Mouse (Mus musculus) liver, postnatal 0 days (tissue): Measurements from ENCODE around the gene Hoxd8. TPM values are rescaled to one million over a fixed set of nuclear protein-coding genes. Genes with fewer than 3 reads are reported as not detected.

Source experiments
- ATAC-seq: fragments of 200-750 bp; cut with Nextera tagmentation; 2 replicates; pipeline ENCODE4 v1.8.0; 2017; ENCODE audit warnings: mild to moderate bottlenecking, moderate library complexity
- DNase-seq: peaks from one replicate; pipeline ENCODE4 v3.0.0-alpha.2; 2016
- H3K27ac ChIP-seq: fragments of 300-500 bp; sonication (generic); 2 replicates; pipeline ENCODE4 v1.5.1; 2014; ENCODE audit warnings: antibody characterized with exemption, moderate library complexity, mild to moderate bottlenecking, low read depth
- H3K27me3 ChIP-seq: fragments of 300-500 bp; sonication (generic); 2 replicates; pipeline ENCODE4 v1.6.1; 2014; ENCODE audit warnings: low read length, control low read depth, mixed read lengths; ENCODE audit not compliant: insufficient read depth
- H3K36me3 ChIP-seq: fragments of 300-500 bp; sonication (generic); replicated peaks from 2 replicates; pipeline ENCODE4 v1.6.1; 2014; ENCODE audit warnings: mild to moderate bottlenecking, control low read depth, low read length, moderate library complexity, mixed read lengths; ENCODE audit not compliant: insufficient read depth
- H3K4me1 ChIP-seq: fragments of 300-500 bp; sonication (generic); 2 replicates; pipeline ENCODE4 v1.6.1; 2014; ENCODE audit warnings: antibody characterized with exemption, mild to moderate bottlenecking, control low read depth; ENCODE audit not compliant: insufficient read depth
- H3K4me2 ChIP-seq: fragments of 300-500 bp; sonication (generic); 2 replicates; pipeline ENCODE4 v1.6.1; 2014; ENCODE audit warnings: low read depth, mild to moderate bottlenecking, low read length, moderate library complexity, mixed read lengths
- H3K4me3 ChIP-seq: fragments of 300-500 bp; sonication (generic); 2 replicates; pipeline ENCODE4 v1.5.1; 2014; ENCODE audit warnings: low read depth, low read length
- H3K9ac ChIP-seq: fragments of 300-500 bp; sonication (generic); replicated peaks from 2 replicates; pipeline ENCODE4 v1.6.1; 2014; ENCODE audit warnings: mild to moderate bottlenecking, moderate library complexity
- H3K9me3 ChIP-seq: fragments of 300-500 bp; sonication (generic); 2 replicates; pipeline ENCODE4 v1.6.1; 2016; ENCODE audit warnings: mild to moderate bottlenecking, control low read depth, low read length, mixed read lengths
- CTCF ChIP-seq: sonication (generic); IDR thresholded peaks from 2 replicates; pipeline ENCODE4 v1.5.1; 2016; ENCODE audit warnings: antibody characterized with exemption, low read depth
- EP300 ChIP-seq: IDR thresholded peaks from 2 replicates; pipeline ENCODE4 v1.6.1; 2016; ENCODE audit warnings: antibody characterized with exemption, low read depth, mild to moderate bottlenecking
- WGBS: fragments of 180-500 bp; shearing (Covaris S2); extraction: QIAGEN DNeasy Blood & Tissue Kit; methylation state at CpG from one replicate; pipeline ENCODE4 v1.1.7; 2014; ENCODE audit not compliant: insufficient replicate concordance; 5-methylcytosine and 5-hydroxymethylcytosine counted together
- polyA plus RNA-seq: library from polyadenylated mRNA; unstranded; fragments of >200 nt; fragmentation: Nextera tagmentation; extraction: Ambion mirVana; gene quantifications from 2 replicates; pipeline ENCODE4 v1.2.1, GENCODE M21; 2015

Hoxd8 gene
- polyA plus RNA-seq, 1 experiment from 2014 or later, result not detected

DNA sequence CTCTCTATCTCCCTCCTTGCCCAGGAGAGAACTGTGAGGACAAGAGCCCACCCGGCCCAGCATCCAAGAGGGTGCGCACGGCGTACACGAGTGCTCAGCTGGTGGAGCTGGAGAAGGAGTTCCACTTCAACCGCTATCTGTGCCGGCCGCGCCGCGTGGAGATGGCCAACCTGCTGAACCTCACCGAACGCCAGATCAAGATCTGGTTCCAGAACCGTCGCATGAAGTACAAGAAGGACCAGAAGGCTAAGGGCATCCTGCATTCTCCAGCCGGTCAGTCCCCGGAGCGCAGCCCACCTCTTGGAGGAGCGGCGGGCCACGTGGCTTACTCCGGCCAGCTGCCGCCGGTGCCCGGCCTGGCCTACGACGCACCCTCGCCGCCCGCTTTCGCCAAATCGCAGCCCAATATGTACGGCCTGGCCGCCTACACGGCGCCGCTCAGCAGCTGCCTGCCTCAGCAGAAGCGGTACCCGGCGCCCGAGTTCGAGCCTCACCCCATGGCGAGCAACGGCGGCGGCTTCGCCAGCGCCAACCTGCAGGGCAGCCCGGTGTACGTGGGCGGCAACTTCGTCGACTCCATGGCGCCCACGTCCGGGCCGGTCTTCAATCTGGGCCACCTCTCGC is 42.0 kb downstream of the Hoxd8 start:
- Histone ChIP-seq H3K9ac (no peak overlapping the region), H3K27me3 (peaks cover 97% of the 10 kb centered on the region), H3K36me3 (no peaks in the 10 kb centered on the region), H3K4me2 (no peak overlapping the region), H3K27ac (no peak overlapping the region), H3K9me3 (no peaks in the 10 kb centered on the region), H3K4me1 (peaks cover 2% of the 10 kb centered on the region; the same call in 1 of the 2 replicates), H3K4me3 (no peak overlapping the region)
- no peak for DNase-seq
- WGBS, result 4% methylated on average over 58 of the region's 58 CpGs
- ATAC-seq, result no peak
- TF ChIP-seq EP300 (no peak), CTCF (no peak)

GRCm38 (mm10) chr2:74747006-74747405 is 42.6 kb downstream of the Hoxd8 start:
- Histone ChIP-seq H3K4me1 (peaks cover 2% of the 10 kb centered on the region; the same call in 1 of the 2 replicates), H3K27ac (no peak overlapping the region), H3K9ac (no peak overlapping the region), H3K27me3 (peaks cover 97% of the 10 kb centered on the region), H3K4me2 (no peak overlapping the region), H3K4me3 (no peak overlapping the region), H3K36me3 (no peaks in the 10 kb centered on the region), H3K9me3 (no peaks in the 10 kb centered on the region)
- no peak for TF ChIP-seq EP300
- TF ChIP-seq CTCF, result no peak
- ATAC-seq (no peak), DNase-seq (no peak)
- WGBS, result 7% methylated on average over 24 of the region's 24 CpGs

DNA sequence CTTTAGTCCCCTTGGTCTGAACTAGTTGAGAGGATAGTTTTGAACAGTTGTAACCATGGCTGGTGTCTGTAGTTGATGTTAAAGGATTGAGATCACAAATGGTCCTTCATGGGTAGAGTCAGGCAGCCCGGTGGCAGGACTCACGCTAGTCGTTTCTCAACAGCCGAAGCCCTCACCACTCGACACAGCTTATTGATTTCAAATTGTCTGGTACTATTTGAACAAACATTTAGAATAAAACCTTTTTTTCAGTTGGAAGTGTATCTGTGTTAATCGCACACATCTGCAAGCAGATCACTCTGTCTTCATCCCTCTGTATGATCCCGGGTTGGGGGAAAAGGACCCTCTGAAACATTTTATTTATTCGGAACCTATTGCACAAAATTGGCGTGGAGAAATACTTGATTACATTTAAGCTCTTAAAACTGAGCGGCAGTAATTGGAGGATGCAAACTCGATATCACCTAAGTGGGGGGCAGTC is 43.3 kb downstream of the Hoxd8 start:
- H3K4me3 ChIP-seq, result no peak overlapping the region
- no peak for DNase-seq
- no peak overlapping the region for H3K9ac ChIP-seq
- no peaks in the 10 kb centered on the region for H3K9me3 ChIP-seq
- H3K36me3 ChIP-seq, result no peaks in the 10 kb centered on the region
- peaks cover 98% of the 10 kb centered on the region for H3K27me3 ChIP-seq
- H3K27ac ChIP-seq, result no peak overlapping the region
- no peak for ATAC-seq
- TF ChIP-seq EP300 (no peak), CTCF (no peak)
- WGBS, result 22% methylated on average over 11 of the region's 11 CpGs
- no peak overlapping the region for H3K4me2 ChIP-seq
- H3K4me1 ChIP-seq, result peaks cover 5% of the 10 kb centered on the region; the same call in 1 of the 2 replicates

- DNase-seq, result no peak
- Histone ChIP-seq H3K36me3 (no peaks in the 10 kb centered on the region), H3K9me3 (no peaks in the 10 kb centered on the region), H3K4me3 (no peak overlapping the region), H3K9ac (no peak overlapping the region), H3K27ac (no peak overlapping the region), H3K4me1 (peaks cover 5% of the 10 kb centered on the region; the same call in 1 of the 2 replicates), H3K4me2 (no peak overlapping the region), H3K27me3 (peaks cover 98% of the 10 kb centered on the region)
- WGBS, result 14% methylated on average over 9 of the region's 9 CpGs
- TF ChIP-seq EP300 (no peak), CTCF (no peak)
- ATAC-seq, result no peak
These were observed 44.1 kb downstream of the Hoxd8 start for GRCm38 (mm10) chr2:74748436-74748995.

- H3K4me2 ChIP-seq, result 0 out of 2 replicates have a peak overlapping the region, but pooled peaks have one; percentile 3
- no peaks in the 10 kb centered on the region for H3K9me3 ChIP-seq
- H3K4me1 ChIP-seq, result peaks cover 5% of the 10 kb centered on the region; the same call in 1 of the 2 replicates
- H3K4me3 ChIP-seq, result 0 out of 2 replicates have a peak overlapping the region, but pooled peaks have one; percentile 17
- no peaks in the 10 kb centered on the region for H3K36me3 ChIP-seq
- H3K9ac ChIP-seq, result no peak overlapping the region
- 1% methylated on average over 47 of the region's 47 CpGs for WGBS
- DNase-seq (no peak), ATAC-seq (no peak)
- no peak overlapping the region for H3K27ac ChIP-seq
- peaks cover 98% of the 10 kb centered on the region for H3K27me3 ChIP-seq
- TF ChIP-seq EP300 (no peak), CTCF (no peak)
These were observed 45.1 kb downstream of the Hoxd8 start for GRCm38 (mm10) chr2:74749337-74750121.

GRCm38 (mm10) chr2:74750731-74751250 is 46.4 kb downstream of the Hoxd8 start:
- no peak for DNase-seq
- no peak for ATAC-seq
- TF ChIP-seq CTCF (no peak), EP300 (no peak)
- H3K9me3 ChIP-seq, result no peaks in the 10 kb centered on the region
- H3K27me3 ChIP-seq, result peaks cover 99% of the 10 kb centered on the region
- H3K4me1 ChIP-seq, result peaks cover 5% of the 10 kb centered on the region; the same call in 1 of the 2 replicates
- H3K36me3 ChIP-seq, result no peaks in the 10 kb centered on the region
- no peak overlapping the region for H3K4me2 ChIP-seq
- no peak overlapping the region for H3K9ac ChIP-seq
- no peak overlapping the region for H3K27ac ChIP-seq
- 28% methylated on average over 5 of the region's 5 CpGs for WGBS
- H3K4me3 ChIP-seq, result no peak overlapping the region
